20 mouse cellular contexts compared by ENCODE assay signal in the genomic region with DNA sequence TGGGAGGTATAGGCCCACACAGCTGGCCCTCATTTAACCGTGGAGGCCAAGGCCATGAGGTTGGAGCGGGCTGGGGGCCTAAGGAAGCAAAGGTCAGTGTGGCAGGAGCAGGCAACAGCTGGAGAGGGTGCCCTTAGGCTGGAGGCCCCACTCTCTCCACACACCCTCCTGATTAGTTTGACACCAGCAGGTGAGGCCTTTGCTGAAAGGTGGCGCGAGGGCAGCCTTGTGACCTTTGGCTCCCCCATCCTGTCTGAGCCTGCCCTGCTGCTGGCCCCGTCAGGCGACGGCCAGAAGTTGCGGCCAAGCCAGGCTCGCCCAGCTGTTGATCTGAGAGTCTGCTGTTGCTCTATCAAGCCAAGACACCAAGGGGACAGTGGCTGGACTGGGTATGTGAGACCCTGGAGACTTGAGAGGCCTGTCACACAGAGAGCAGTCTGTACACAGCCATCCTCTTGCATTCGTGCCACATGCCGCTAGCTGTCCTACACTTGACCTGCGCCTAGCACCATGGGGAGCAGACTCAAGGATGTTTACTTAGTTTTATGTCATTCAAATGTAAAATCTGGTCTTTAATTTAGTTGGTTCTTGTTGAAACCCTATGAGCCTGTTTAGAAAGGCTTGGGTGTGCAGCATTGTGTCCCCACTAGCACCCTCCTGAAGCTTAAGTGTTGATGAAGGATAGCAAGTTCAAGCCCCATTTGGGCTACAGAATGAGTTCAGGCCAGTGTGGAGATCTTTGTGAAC.
DNase-seq lines count a peak whose midpoint lies in the region; ATAC-seq and TF ChIP-seq lines count a peak whose summit lies in the region.
"Had no signal": no experiment of that assay in that cellular context is flagged by ENCODE, and none has a peak within 500 bp of the region (broad histone marks: within the 10 kb centered on the region; RNA-seq: fewer than 3 reads in every experiment).

No protein-coding gene starts in this region.

- H3K4me3 ChIP-seq in lung, adult 2 months (replicated peaks; ENCODE audit: extremely low read depth, low read depth, low read length), result no peak overlapping the region
- H3K4me3 ChIP-seq in gastrocnemius, adult 2 months, result no peak overlapping the region
- H3K4me3 ChIP-seq in midbrain, embryonic 13.5 days (replicated peaks), result no peak overlapping the region
- H3K4me3 ChIP-seq: heart, embryonic 10.5 days; hindbrain, embryonic 15.5 days; kidney, embryonic 15.5 days; layer of hippocampus, adult 2 months; limb, embryonic 15.5 days; midbrain, embryonic 15.5 days had no signal

- ATAC-seq in midbrain, embryonic 13.5 days, result no peak
- ATAC-seq: activated CD4-positive, CD25-positive, alpha-beta regulatory T cell, adult 4 months; CD4-positive, CD25-positive, alpha-beta regulatory T cell, adult 4 months; forebrain, postnatal 0 days; midbrain, embryonic 15.5 days had no signal

- H3K9me3 ChIP-seq in midbrain, embryonic 13.5 days, result no peaks in the 10 kb centered on the region
- H3K9me3 ChIP-seq: heart, embryonic 10.5 days; hindbrain, embryonic 15.5 days; kidney, embryonic 15.5 days; limb, embryonic 15.5 days; midbrain, embryonic 15.5 days had no signal

- peak overlapping the region; percentile 25; the same call in 1 of the 2 replicates for H3K27ac ChIP-seq in gastrocnemius, adult 2 months
- H3K27ac ChIP-seq in midbrain, embryonic 13.5 days, result no peak overlapping the region
- H3K27ac ChIP-seq: heart, embryonic 10.5 days; hindbrain, embryonic 15.5 days; kidney, embryonic 15.5 days; layer of hippocampus, adult 2 months; limb, embryonic 15.5 days; midbrain, embryonic 15.5 days had no signal

- TF ChIP-seq CTCF in lung, adult 2 months (IDR thresholded peaks at IDR 0.05; ENCODE audit: insufficient read depth, low read length), result no peak
- no peak for TF ChIP-seq CTCF in gastrocnemius, adult 2 months (IDR thresholded peaks at IDR 0.05)

- TF ChIP-seq POLR2A in lung, adult 2 months (IDR thresholded peaks at IDR 0.05; ENCODE audit: borderline replicate concordance, extremely low read depth, low read depth, low read length), result no peak

- H3K4me1 ChIP-seq in lung, adult 2 months (ENCODE audit: control insufficient read depth, insufficient read depth, low read length), result no peaks in the 10 kb centered on the region
- H3K4me1 ChIP-seq in midbrain, embryonic 13.5 days (replicated peaks), result peaks cover 3% of the 10 kb centered on the region; the same call in 1 of the 2 replicates
- H3K4me1 ChIP-seq: kidney, embryonic 15.5 days had no signal

- 46% methylated on average over 12 of the region's 12 CpGs for WGBS in lung, adult 2 months
- 68% methylated on average over 12 of the region's 12 CpGs for WGBS in midbrain, embryonic 13.5 days

- intact Hi-C loops in gastrocnemius, adult 2 months (cut with DNase I), result no loop called here

- no peak overlapping the region for H3K4me2 ChIP-seq in midbrain, embryonic 13.5 days (replicated peaks)
- H3K4me2 ChIP-seq: hindbrain, embryonic 15.5 days; kidney, embryonic 15.5 days; limb, embryonic 15.5 days; midbrain, embryonic 15.5 days had no signal

- no peaks in the 10 kb centered on the region for H3K27me3 ChIP-seq in midbrain, embryonic 13.5 days
- H3K27me3 ChIP-seq: hindbrain, embryonic 15.5 days; kidney, embryonic 15.5 days; midbrain, embryonic 15.5 days had no signal

- peak; percentile 4 for DNase-seq in lung, postnatal 14 days
- DNase-seq in lung, adult 2 months, result no peak
- peak; percentile 71 for DNase-seq in embryo, embryonic 10.5 days (ENCODE audit: low spot score)
- peak; percentile 78 for DNase-seq in gastrocnemius, adult 2 months
- peak; percentile 8 to 43 for DNase-seq in lung, postnatal 4 days
- no peak for DNase-seq in thymus, postnatal 36 days
- DNase-seq: adrenal gland, postnatal 36 days; cerebellum, postnatal 14 days; forebrain, postnatal 0 days; heart, postnatal 14 days; right cerebral cortex, postnatal 25 days had no signal

- no peak overlapping the region for H3K9ac ChIP-seq in midbrain, embryonic 13.5 days (replicated peaks)
- H3K9ac ChIP-seq: forebrain, postnatal 0 days; hindbrain, embryonic 15.5 days; kidney, embryonic 15.5 days; limb, embryonic 15.5 days; midbrain, embryonic 15.5 days had no signal

- peaks cover 16% of the 10 kb centered on the region for H3K36me3 ChIP-seq in midbrain, embryonic 13.5 days
- H3K36me3 ChIP-seq: heart, embryonic 10.5 days; hindbrain, embryonic 15.5 days; kidney, embryonic 15.5 days; limb, embryonic 15.5 days; midbrain, embryonic 15.5 days had no signal

Comparison
In these comparisons a context has a peak if more than half of its experiments do, and no peak if none do; other contexts are left out.
1. DNase-seq: peak in lung, postnatal 14 days (single experiment), embryo, embryonic 10.5 days (single experiment), gastrocnemius, adult 2 months (single experiment) and lung, postnatal 4 days (2 of 2); none in lung, adult 2 months (single experiment) and thymus, postnatal 36 days (0 of 2).